Mouse (Mus musculus) liver, embryonic 13.5 days (tissue): ENCODE data around the gene Olfr167. TPM values are rescaled to one million over a fixed set of nuclear protein-coding genes. Genes with fewer than 3 reads are reported as not detected.
"Not testable (repeated sequence)": the region's sequence is repeated elsewhere in the genome, so short reads cannot be mapped to it uniquely, and the experiment has no call there.

ENCODE experiments used
- ATAC-seq: fragments of 200-750 bp; cut with Nextera tagmentation; 2 replicates; pipeline ENCODE4 v1.8.0; 2017; ENCODE audit warnings: low read depth, mild to moderate bottlenecking, moderate number of reproducible peaks, moderate library complexity
- DNase-seq: peaks from one replicate; pipeline ENCODE4 v3.0.0; 2022
- H3K27ac ChIP-seq: fragments of 300-500 bp; sonication (generic); 2 replicates; pipeline ENCODE4 v1.5.1; 2015; ENCODE audit warnings: moderate library complexity, mild to moderate bottlenecking, inconsistent platforms
- H3K27me3 ChIP-seq: fragments of 300-500 bp; sonication (generic); 2 replicates; pipeline ENCODE4 v1.6.1; 2015; ENCODE audit warnings: mild to moderate bottlenecking, inconsistent platforms
- H3K36me3 ChIP-seq: fragments of 300-500 bp; sonication (generic); 2 replicates; pipeline ENCODE4 v1.6.1; 2015; ENCODE audit warnings: mild to moderate bottlenecking, inconsistent platforms
- H3K4me1 ChIP-seq: fragments of 300-500 bp; sonication (generic); replicated peaks from 2 replicates; pipeline ENCODE4 v1.6.1; 2015; ENCODE audit warnings: inconsistent platforms
- H3K4me2 ChIP-seq: fragments of 300-500 bp; sonication (generic); 2 replicates; pipeline ENCODE4 v1.6.1; 2015; ENCODE audit warnings: inconsistent platforms, mild to moderate bottlenecking, moderate library complexity
- H3K4me3 ChIP-seq: fragments of 300-500 bp; sonication (generic); replicated peaks from 2 replicates; pipeline ENCODE4 v1.5.1; 2015; ENCODE audit warnings: mild to moderate bottlenecking, inconsistent platforms
- H3K9ac ChIP-seq: fragments of 300-500 bp; sonication (generic); 2 replicates; pipeline ENCODE4 v1.6.1; 2015; ENCODE audit warnings: mild to moderate bottlenecking, inconsistent platforms
- H3K9me3 ChIP-seq: fragments of 300-500 bp; sonication (generic); replicated peaks from 2 replicates; pipeline ENCODE4 v1.6.1; 2016; ENCODE audit warnings: inconsistent platforms
- WGBS: fragments of 180-500 bp; shearing (Covaris S2); methylation state at CpG from one replicate; pipeline ENCODE4 v1.1.7; 2015; ENCODE audit not compliant: insufficient replicate concordance; 5-methylcytosine and 5-hydroxymethylcytosine counted together
- polyA plus RNA-seq: library from polyadenylated mRNA; unstranded; fragments of >200 nt; fragmentation: Nextera tagmentation; extraction: Ambion mirVana; gene quantifications from 2 replicates; pipeline ENCODE4 v1.2.1, GENCODE M21; 2015

Olfr167 gene
- not detected in 2 replicates for polyA plus RNA-seq

DNA sequence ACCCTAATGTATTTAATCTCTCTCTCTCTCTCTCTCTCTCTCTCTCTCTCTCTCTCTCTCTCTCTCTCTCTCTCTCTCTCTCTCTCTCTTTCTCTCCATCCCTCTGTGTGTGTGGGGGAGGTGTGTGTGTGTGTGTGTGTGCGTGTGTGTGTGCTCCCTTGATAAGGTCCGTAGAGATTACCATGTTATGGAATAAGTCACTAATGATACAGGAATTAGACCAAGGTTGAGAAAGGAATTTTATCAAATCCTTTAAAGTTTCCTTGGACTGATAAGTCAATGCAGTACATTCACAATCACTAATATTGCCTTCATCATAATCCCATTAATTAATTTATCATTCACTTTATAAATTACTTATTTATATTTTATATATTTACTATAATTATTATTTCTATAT lies at the start of gene Olfr167:
Gene Olfr167 (minus strand): TSS at position 101 of the 400 bp plus-strand sequence.
- no peak within 1 kb of the TSS for H3K4me3 ChIP-seq

DNA sequence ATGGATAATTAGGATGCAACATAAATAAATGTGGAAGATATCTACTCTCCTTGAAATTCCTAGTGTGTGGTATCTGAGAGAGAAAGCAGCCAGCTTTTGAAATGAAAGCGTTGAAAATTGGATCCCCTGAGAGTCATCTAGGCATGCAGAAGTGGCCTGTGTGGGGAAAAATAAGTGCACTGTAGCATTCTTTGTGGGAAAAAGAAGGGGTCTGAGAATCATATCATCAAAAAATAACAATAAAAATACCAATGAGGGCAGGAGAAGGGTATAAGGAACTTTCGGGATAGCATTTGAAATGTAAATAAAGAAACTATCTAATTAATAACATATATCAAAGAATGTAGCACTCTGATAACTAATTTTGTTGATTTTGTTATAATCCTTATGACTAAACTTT lies 49.6 kb upstream of the Olfr167 start, which contains the start of gene Olfr169:
Gene Olfr169 (minus strand): TSS at position 101 of the 400 bp plus-strand sequence.
- H3K27ac ChIP-seq, ATAC-seq, H3K4me3 ChIP-seq, H3K9ac ChIP-seq, DNase-seq, H3K27me3 ChIP-seq, H3K4me1 ChIP-seq, H3K36me3 ChIP-seq, H3K9me3 ChIP-seq, H3K4me2 ChIP-seq: not testable (repeated sequence)
- WGBS: 70% methylated on average over 2 of the region's 2 CpGs

More for the DNA sequence above, at the start of gene Olfr167:
- Histone ChIP-seq H3K27me3 (no peaks in the 10 kb centered on the region), H3K36me3 (no peaks in the 10 kb centered on the region), H3K27ac (no peak within 1 kb of the TSS), H3K9ac (no peak within 1 kb of the TSS), H3K4me1 (no peaks in the 10 kb centered on the region), H3K4me2 (no peak within 1 kb of the TSS), H3K9me3 (no peaks in the 10 kb centered on the region)
- ATAC-seq: no peak
- no peak for DNase-seq
- WGBS: 34% methylated on average over 2 of the region's 2 CpGs

DNA sequence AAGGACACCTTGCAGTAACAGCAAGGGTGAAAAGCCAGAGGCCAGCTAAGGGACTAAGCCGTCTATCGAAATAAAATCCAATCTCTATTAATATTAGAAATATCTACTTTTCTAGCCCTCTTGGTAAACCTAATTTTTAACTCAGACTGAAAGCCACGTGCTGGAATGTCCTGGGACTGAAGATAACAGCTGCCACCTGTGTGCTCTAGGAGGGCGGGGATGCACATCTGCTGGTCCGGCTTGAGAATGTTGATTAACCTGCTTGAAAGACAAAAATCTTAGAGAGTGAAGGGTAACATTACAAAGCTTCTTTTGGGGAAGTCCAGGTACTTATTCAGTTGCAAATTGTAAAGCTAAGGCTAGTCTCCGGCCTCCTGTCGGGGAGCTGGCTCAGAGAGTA lies 31.4 kb upstream of the Olfr167 start:
- not testable (repeated sequence) for H3K9ac ChIP-seq, H3K4me1 ChIP-seq, H3K27ac ChIP-seq, H3K4me2 ChIP-seq, H3K4me3 ChIP-seq, ATAC-seq, H3K9me3 ChIP-seq, H3K36me3 ChIP-seq, DNase-seq, H3K27me3 ChIP-seq
- 71% methylated on average over 7 of the region's 7 CpGs for WGBS

DNA sequence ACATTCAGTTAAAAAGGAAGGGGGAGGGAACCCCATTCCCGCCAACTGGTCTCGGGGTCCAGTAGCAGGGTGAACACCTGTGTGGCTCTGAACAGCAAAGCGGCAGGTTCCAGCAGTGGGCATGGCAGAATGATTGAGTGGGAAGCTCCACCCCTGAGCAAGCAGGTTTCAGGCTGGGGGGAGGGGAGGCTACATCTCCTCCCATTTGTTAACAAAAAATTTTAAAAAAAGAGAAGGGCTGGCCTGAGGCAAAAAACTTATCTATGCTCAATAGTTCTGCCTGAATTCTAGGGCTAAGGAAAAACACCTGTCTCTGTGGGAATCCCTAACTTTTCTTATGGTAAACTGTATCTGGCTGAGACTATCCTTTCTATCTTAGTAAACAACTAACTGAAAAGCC lies 30.2 kb upstream of the Olfr167 start:
- WGBS: 65% methylated on average over 3 of the region's 3 CpGs
- H3K4me1 ChIP-seq, H3K4me2 ChIP-seq, DNase-seq, ATAC-seq, H3K36me3 ChIP-seq, H3K9me3 ChIP-seq, H3K4me3 ChIP-seq, H3K27ac ChIP-seq, H3K9ac ChIP-seq, H3K27me3 ChIP-seq: not testable (repeated sequence)

DNA sequence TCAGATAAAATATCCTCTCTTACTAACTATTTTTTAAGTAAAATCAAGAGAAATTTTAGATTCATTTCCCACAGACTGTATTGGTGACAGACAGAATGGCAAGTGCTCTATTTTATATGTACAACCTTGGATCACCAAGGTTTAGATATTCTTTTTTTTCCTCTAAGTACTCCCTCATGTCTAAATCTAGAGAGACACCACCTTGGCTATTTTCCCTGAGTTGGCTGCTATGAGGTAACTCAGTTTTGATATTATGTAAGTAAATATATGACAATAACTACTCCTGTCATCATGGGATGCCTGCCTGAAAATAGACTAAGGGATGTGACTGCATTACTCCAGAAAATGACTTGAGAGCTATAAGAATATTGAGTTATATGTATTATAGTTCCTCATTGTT lies 13.4 kb upstream of the Olfr167 start, which contains the start of gene Olfr168:
Gene Olfr168 (minus strand): TSS at position 101 of the 400 bp plus-strand sequence.
- DNase-seq (no peak), ATAC-seq (no peak)
- no peaks in the 10 kb centered on the region for H3K27me3 ChIP-seq
- no peak within 1 kb of the TSS for H3K9ac ChIP-seq
- no peak within 1 kb of the TSS for H3K4me3 ChIP-seq
- 0 out of 2 replicates have a peak, but pooled peaks cover 3% of the 10 kb centered on the region for H3K9me3 ChIP-seq
- no peak within 1 kb of the TSS for H3K27ac ChIP-seq
- no peaks in the 10 kb centered on the region for H3K36me3 ChIP-seq
- no peaks in the 10 kb centered on the region for H3K4me1 ChIP-seq
- no peak within 1 kb of the TSS for H3K4me2 ChIP-seq

DNA sequence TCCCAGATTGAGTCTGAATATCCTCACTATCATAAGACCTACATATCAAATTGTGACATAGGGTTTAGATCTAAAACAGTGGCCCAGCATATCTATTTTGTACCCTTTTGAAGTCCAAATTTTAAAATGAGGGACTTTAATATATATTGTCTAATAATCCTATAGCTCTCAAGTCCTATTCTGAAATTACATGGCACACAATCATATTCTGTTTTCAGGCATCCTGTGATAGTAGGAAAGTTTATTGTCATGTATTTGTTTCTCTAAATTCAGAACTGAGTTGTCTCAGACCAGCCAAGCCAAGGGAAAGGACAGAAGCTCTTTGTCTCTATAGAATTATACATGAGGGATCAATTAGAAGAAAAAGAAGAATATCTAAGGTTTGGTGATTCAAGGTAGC lies 38.7 kb downstream of the Olfr167 start, which contains the start of gene Olfr166:
Gene Olfr166 (plus strand): TSS at position 301 of the 400 bp plus-strand sequence.
- no peaks in the 10 kb centered on the region for H3K9me3 ChIP-seq
- H3K4me1 ChIP-seq: no peaks in the 10 kb centered on the region
- no peak within 1 kb of the TSS for H3K4me2 ChIP-seq
- H3K36me3 ChIP-seq: no peaks in the 10 kb centered on the region
- H3K4me3 ChIP-seq: no peak within 1 kb of the TSS
- ATAC-seq (no peak), DNase-seq (no peak)
- no peak within 1 kb of the TSS for H3K27ac ChIP-seq
- H3K27me3 ChIP-seq: no peaks in the 10 kb centered on the region
- H3K9ac ChIP-seq: no peak within 1 kb of the TSS

DNA sequence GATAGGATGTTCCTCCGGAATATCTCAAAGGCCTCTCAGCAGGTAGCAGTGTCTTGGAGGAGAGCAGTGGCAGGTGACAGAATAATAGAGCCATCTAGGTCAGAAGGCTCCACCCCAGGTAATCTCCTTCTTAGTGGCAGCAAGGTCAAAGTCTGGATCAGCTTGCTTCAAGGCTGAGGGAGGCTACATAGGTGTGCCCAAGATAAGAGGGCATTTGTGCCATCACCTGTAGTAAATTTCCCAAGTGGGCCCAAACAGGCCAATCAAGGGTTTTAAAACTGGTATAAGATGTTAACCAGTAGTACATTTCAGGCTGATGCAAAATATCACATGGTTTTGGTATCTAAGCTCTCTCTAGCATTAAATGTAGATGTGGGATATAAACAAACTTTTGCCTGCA lies 57.7 kb downstream of the Olfr167 start:
- Histone ChIP-seq H3K9ac (no peak overlapping the region), H3K4me2 (no peak overlapping the region), H3K27ac (no peak overlapping the region), H3K4me3 (no peak overlapping the region), H3K4me1 (no peaks in the 10 kb centered on the region), H3K27me3 (no peaks in the 10 kb centered on the region), H3K36me3 (no peaks in the 10 kb centered on the region), H3K9me3 (0 out of 2 replicates have a peak, but pooled peaks cover 1% of the 10 kb centered on the region)
- no peak for ATAC-seq
- DNase-seq: no peak
- 67% methylated on average over 1 of the region's 1 CpGs for WGBS

Other genes with a start within 250 kb of the Olfr167 start
- gene Olfr164, start 208.2 kb downstream of the Olfr167 start, polyA plus RNA-seq: not detected in 2 replicates
- gene Olfr165, start 99.1 kb downstream of the Olfr167 start, polyA plus RNA-seq: not detected in 2 replicates
- not detected in 2 replicates for gene Olfr166, start 38.6 kb downstream of the Olfr167 start, polyA plus RNA-seq
- gene Olfr168, start 13.3 kb upstream of the Olfr167 start, polyA plus RNA-seq: not detected in 2 replicates
- gene Olfr169, start 49.5 kb upstream of the Olfr167 start, polyA plus RNA-seq: not detected in 2 replicates
- not detected in 2 replicates for gene Olfr170, start 89.6 kb upstream of the Olfr167 start, polyA plus RNA-seq
- gene Olfr171, start 107.7 kb upstream of the Olfr167 start, polyA plus RNA-seq: not detected in 2 replicates
- 0.03 and 0.07 TPM in 2 replicates for gene Lamp3, start 184.1 kb upstream of the Olfr167 start, polyA plus RNA-seq
- 0.75 and 1.4 TPM in 2 replicates for gene B3gnt5, start 237.9 kb upstream of the Olfr167 start, polyA plus RNA-seq